Mouse (Mus musculus) CH12.LX (cell line): ENCODE measurements around the gene Olfr987. TPM values are rescaled to one million over a fixed set of nuclear protein-coding genes. Genes with fewer than 3 reads are reported as not detected.

Experiments used
- DNase-seq: peaks from one replicate; pipeline ENCODE4 v3.0.0-alpha.2; 2013; ENCODE audit errors: extremely low read depth
- H3K27ac ChIP-seq: 2 replicates; pipeline ENCODE4 v1.5.1; 2012; ENCODE audit warnings: low read depth, mild to moderate bottlenecking, control low read depth, moderate library complexity; ENCODE audit not compliant: insufficient read depth
- H3K27me3 ChIP-seq: replicated peaks from 2 replicates; pipeline ENCODE3; 2012; ENCODE audit warnings: inconsistent platforms
- H3K36me3 ChIP-seq, 2 experiments: replicated peaks in 1 of 2; 2 replicates each; pipeline versions ENCODE3 to v1.6.1; 2012; ENCODE audit warnings: inconsistent platforms in 1 of 2, low read length in 1 of 2, mild to moderate bottlenecking in 1 of 2, mixed read lengths in 1 of 2, moderate library complexity in 1 of 2; ENCODE audit not compliant: control insufficient read depth in 1 of 2, insufficient read depth in 1 of 2
- H3K4me1 ChIP-seq, 2 experiments: 2 replicates each; pipeline ENCODE4 v1.6.1; 2012; ENCODE audit warnings: inconsistent platforms in 1 of 2, moderate library complexity in 1 of 2; ENCODE audit not compliant: insufficient read depth in 2 of 2, control insufficient read depth in 1 of 2
- H3K4me2 ChIP-seq: 2 replicates; pipeline ENCODE4 v1.6.1; 2012; ENCODE audit warnings: low read depth, mild to moderate bottlenecking, control low read depth; ENCODE audit not compliant: poor library complexity, insufficient read depth, severe bottlenecking
- H3K4me3 ChIP-seq, 3 experiments: fragments of 150-350 bp in 1 of 3; sonication (generic) in 1 of 3; replicated peaks in 1 of 3; 2 replicates each; pipeline versions ENCODE3 to v1.5.1; 2011 to 2012; ENCODE audit warnings: low read depth in 2 of 3, low read length in 2 of 3, mild to moderate bottlenecking in 2 of 3, moderate library complexity in 2 of 3, control low read depth in 1 of 3, improper control_type of control experiment in 1 of 3, inconsistent platforms in 1 of 3, mixed read lengths in 1 of 3; ENCODE audit not compliant: poor library complexity in 1 of 3
- H3K79me2 ChIP-seq: replicated peaks from 2 replicates; pipeline ENCODE4 v1.6.1; 2012; ENCODE audit warnings: mild to moderate bottlenecking, moderate library complexity; ENCODE audit not compliant: control insufficient read depth, poor library complexity, insufficient read depth, severe bottlenecking; ENCODE audit errors: extremely low read depth
- H3K9ac ChIP-seq: 2 replicates; pipeline ENCODE4 v1.6.1; 2012; ENCODE audit warnings: low read depth, mild to moderate bottlenecking, control low read depth, moderate library complexity; ENCODE audit not compliant: insufficient read depth
- H3K9me3 ChIP-seq: replicated peaks from 2 replicates; pipeline ENCODE3; 2012; ENCODE audit warnings: low read length, inconsistent platforms, mixed read lengths
- CHD2 ChIP-seq: IDR thresholded peaks from 2 replicates; pipeline ENCODE4 v1.6.1; 2011; ENCODE audit warnings: low read length, improper control_type of control experiment
- CTCF ChIP-seq, 2 experiments: IDR thresholded peaks in 1 of 2; conservative IDR thresholded peaks in 1 of 2; 2 replicates each; pipeline ENCODE4 v1.5.1; 2011 to 2012; ENCODE audit warnings: low read depth in 2 of 2, low read length in 2 of 2, improper control_type of control experiment in 1 of 2, inconsistent platforms in 1 of 2, mild to moderate bottlenecking in 1 of 2, moderate library complexity in 1 of 2
- HCFC1 ChIP-seq: IDR thresholded peaks from 2 replicates; pipeline ENCODE4 v1.6.1; 2012; ENCODE audit warnings: low read depth, mild to moderate bottlenecking, inconsistent platforms, low read length, improper control_type of control experiment
- IRF4 ChIP-seq: IDR thresholded peaks from 2 replicates; pipeline ENCODE4 v1.6.1; 2014; ENCODE audit warnings: low read depth, mild to moderate bottlenecking, inconsistent platforms, low read length, improper control_type of control experiment
- JUN ChIP-seq: IDR thresholded peaks from 2 replicates; pipeline ENCODE4 v1.6.1; 2011; ENCODE audit warnings: low read depth, mild to moderate bottlenecking, low read length, improper control_type of control experiment, moderate library complexity; ENCODE audit not compliant: insufficient read depth
- MAFK ChIP-seq: IDR thresholded peaks from 2 replicates; pipeline ENCODE4 v1.6.1; 2011; ENCODE audit warnings: low read length, improper control_type of control experiment; ENCODE audit not compliant: insufficient replicate concordance
- MAX ChIP-seq: IDR thresholded peaks from 2 replicates; pipeline ENCODE4 v1.6.1; 2011; ENCODE audit warnings: low read length, improper control_type of control experiment
- MXI1 ChIP-seq: IDR thresholded peaks from 2 replicates; pipeline ENCODE4 v1.6.1; 2011; ENCODE audit warnings: mild to moderate bottlenecking, low read depth, low read length, improper control_type of control experiment
- MYC ChIP-seq: IDR thresholded peaks from 2 replicates; pipeline ENCODE4 v1.6.1; 2011; ENCODE audit warnings: low read depth, mild to moderate bottlenecking, improper control_type of control experiment, low read length
- PAX5 ChIP-seq: IDR thresholded peaks from 2 replicates; pipeline ENCODE4 v1.6.1; 2012; ENCODE audit warnings: low read length, inconsistent platforms, mixed read lengths
- POLR2AphosphoS2 ChIP-seq: IDR thresholded peaks from 2 replicates; pipeline ENCODE4 v1.6.1; 2011; ENCODE audit warnings: low read depth, low read length, improper control_type of control experiment
- RCOR1 ChIP-seq: conservative IDR thresholded peaks from 2 replicates; pipeline ENCODE4 v1.6.1; 2012; ENCODE audit warnings: low read depth, mild to moderate bottlenecking, inconsistent platforms, low read length, improper control_type of control experiment
- USF1 ChIP-seq: IDR thresholded peaks from 2 replicates; pipeline ENCODE4 v1.6.1; 2014; ENCODE audit warnings: low read depth, mild to moderate bottlenecking, inconsistent platforms, low read length, improper control_type of control experiment
- USF2 ChIP-seq: conservative IDR thresholded peaks from 2 replicates; pipeline ENCODE4 v1.6.1; 2011; ENCODE audit warnings: low read depth, low read length, improper control_type of control experiment
- ZKSCAN1 ChIP-seq: IDR thresholded peaks from 2 replicates; pipeline ENCODE4 v1.6.1; 2012; ENCODE audit warnings: low read depth, inconsistent platforms, low read length, improper control_type of control experiment, borderline replicate concordance
- dilution Hi-C: fragments of 300-500 bp; cut with MboI; formaldehyde crosslinking; loops from 2 replicates; pipeline ENCODE4 v1.14.3; 2020; ENCODE audit warnings: low sequenced_read_pairs; ENCODE audit not compliant: extremely low pct_unique_long_range_greater_than_20kb, extremely low pct_ligation_motif_present
- in situ Hi-C: fragments of 300-500 bp; cut with MboI; formaldehyde crosslinking; loops from 3 replicates; pipeline ENCODE4 v1.14.3; 2019; ENCODE audit warnings: low sequenced_read_pairs, low pct_ligation_motif_present, low pct_unique_long_range_greater_than_20kb, mixed read lengths
- polyA plus RNA-seq: library from polyadenylated mRNA; unstranded; fragments of >175 nt; gene quantifications from 2 replicates; pipeline ENCODE4 v1.2.1, GENCODE M21; 2012; ENCODE audit warnings: low read depth; ENCODE audit not compliant: insufficient read length
- total RNA-seq, 2 experiments: library from RNA; depleted of rRNA; stranded (reverse); fragments of 300-350 nt in 1 of 2; fragments of >200 nt in 1 of 2; gene quantifications; 2 replicates each; pipeline ENCODE4 v1.2.3; 2012 to 2014

Gene Olfr987
- total and polyA plus RNA-seq, 3 experiments: not detected

DNA sequence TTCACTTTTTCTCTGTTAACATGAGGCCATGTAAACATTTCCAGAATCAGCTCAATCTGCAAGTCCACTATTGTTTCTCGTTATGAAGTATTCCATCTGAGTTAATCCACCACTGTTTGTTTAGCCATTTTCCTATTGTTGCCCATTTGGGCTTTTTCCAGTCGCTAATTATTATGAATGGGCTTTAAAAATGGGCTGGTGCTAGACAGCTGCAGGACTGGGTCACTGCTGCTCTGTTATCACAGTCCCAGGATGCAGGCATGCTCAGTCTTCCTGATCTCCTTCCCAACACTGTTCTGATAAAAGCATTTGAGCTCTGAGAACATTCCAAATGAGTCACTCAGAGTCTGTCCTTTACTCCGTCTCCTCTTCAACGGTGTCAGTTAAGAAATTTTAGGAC lies 58.1 kb downstream of the Olfr987 start:
- H3K27ac ChIP-seq: no peak overlapping the region
- TF ChIP-seq MYC (no peak), MXI1 (no peak), CHD2 (no peak), USF1 (no peak), CTCF (conservative IDR thresholded peaks at IDR 0.05 in 1 of 2, IDR thresholded peaks at IDR 0.05 in 1 of 2; ENCODE audit: low read depth in 2 of 2, low read length in 2 of 2) (no peak), HCFC1 (no peak), ZKSCAN1 (no peak), MAX (no peak), PAX5 (no peak), JUN (no peak), POLR2AphosphoS2 (no peak), USF2 (no peak), MAFK (no peak), IRF4 (no peak), RCOR1 (no peak)
- TF ChIP-seq, all 38 proteins: peak for 0
- Histone ChIP-seq H3K9me3 (no peaks in the 10 kb centered on the region), H3K27me3 (peaks cover 35% of the 10 kb centered on the region), H3K4me1 (no peaks in the 10 kb centered on the region), H3K79me2 (no peaks in the 10 kb centered on the region), H3K36me3 (no peaks in the 10 kb centered on the region), H3K4me3 (no peak overlapping the region), H3K4me2 (no peak overlapping the region), H3K9ac (no peak overlapping the region)
- dilution Hi-C loops (no loop called here), in situ Hi-C loops (loop anchor here (25.0 kb wide), 1 partner anchor 281 kb away; no protein-coding TSS in a partner anchor)
- DNase-seq: no peak

Other genes with a start within 250 kb of the Olfr987 start
- not detected in 2 replicates for gene Aplnr, start 203.1 kb downstream of the Olfr987 start, total RNA-seq (2012; rRNA removed)
- gene Aplnr, start 203.1 kb downstream of the Olfr987 start, total RNA-seq (2014; rRNA removed): not detected in 2 replicates
- not detected in 2 replicates for gene Aplnr, start 203.1 kb downstream of the Olfr987 start, polyA plus RNA-seq
- gene Lrrc55, start 142.1 kb downstream of the Olfr987 start, total RNA-seq (2012; rRNA removed): 0.04 TPM in 1 of 2 replicates, not detected in the other
- gene Lrrc55, start 142.1 kb downstream of the Olfr987 start, total RNA-seq (2014; rRNA removed): not detected in 2 replicates
- 0.08 TPM in 1 of 2 replicates, not detected in the other for gene Lrrc55, start 142.1 kb downstream of the Olfr987 start, polyA plus RNA-seq
- gene Olfr988, start 23.9 kb upstream of the Olfr987 start, total RNA-seq (2012; rRNA removed): not detected in 2 replicates
- gene Olfr988, start 23.9 kb upstream of the Olfr987 start, total RNA-seq (2014; rRNA removed): not detected in 2 replicates
- gene Olfr988, start 23.9 kb upstream of the Olfr987 start, polyA plus RNA-seq: not detected in 2 replicates
- not detected in 2 replicates for gene Olfr992, start 70.2 kb upstream of the Olfr987 start, total RNA-seq (2012; rRNA removed)
- not detected in 2 replicates for gene Olfr992, start 70.2 kb upstream of the Olfr987 start, total RNA-seq (2014; rRNA removed)
- not detected in 2 replicates for gene Olfr992, start 70.2 kb upstream of the Olfr987 start, polyA plus RNA-seq
- gene Olfr993, start 75.6 kb upstream of the Olfr987 start, total RNA-seq (2012; rRNA removed): not detected in 2 replicates
- not detected in 2 replicates for gene Olfr993, start 75.6 kb upstream of the Olfr987 start, total RNA-seq (2014; rRNA removed)
- gene Olfr993, start 75.6 kb upstream of the Olfr987 start, polyA plus RNA-seq: not detected in 2 replicates
- not detected in 2 replicates for gene Olfr994, start 97.1 kb upstream of the Olfr987 start, total RNA-seq (2012; rRNA removed)
- not detected in 2 replicates for gene Olfr994, start 97.1 kb upstream of the Olfr987 start, total RNA-seq (2014; rRNA removed)
- gene Olfr994, start 97.1 kb upstream of the Olfr987 start, polyA plus RNA-seq: not detected in 2 replicates
- gene Olfr995, start 104.3 kb upstream of the Olfr987 start, total RNA-seq (2012; rRNA removed): not detected in 2 replicates
- not detected in 2 replicates for gene Olfr995, start 104.3 kb upstream of the Olfr987 start, total RNA-seq (2014; rRNA removed)
- gene Olfr995, start 104.3 kb upstream of the Olfr987 start, polyA plus RNA-seq: not detected in 2 replicates
- gene 4833423E24Rik, start 179.7 kb upstream of the Olfr987 start, total RNA-seq (2012; rRNA removed): not detected in 2 replicates
- gene 4833423E24Rik, start 179.7 kb upstream of the Olfr987 start, total RNA-seq (2014; rRNA removed): not detected in 2 replicates
- gene 4833423E24Rik, start 179.7 kb upstream of the Olfr987 start, polyA plus RNA-seq: not detected in 2 replicates
- gene Olfr996, start 239.9 kb upstream of the Olfr987 start, total RNA-seq (2012; rRNA removed): not detected in 2 replicates
- gene Olfr996, start 239.9 kb upstream of the Olfr987 start, total RNA-seq (2014; rRNA removed): not detected in 2 replicates
- not detected in 2 replicates for gene Olfr996, start 239.9 kb upstream of the Olfr987 start, polyA plus RNA-seq
- gene Olfr998, start 249.6 kb upstream of the Olfr987 start, total RNA-seq (2012; rRNA removed): not detected in 2 replicates
- gene Olfr998, start 249.6 kb upstream of the Olfr987 start, total RNA-seq (2014; rRNA removed): not detected in 2 replicates
- gene Olfr998, start 249.6 kb upstream of the Olfr987 start, polyA plus RNA-seq: not detected in 2 replicates